Mouse (Mus musculus) hindbrain, embryonic 14.5 days (tissue): ENCODE data around the gene Ncapd2. TPM values are rescaled to one million over a fixed set of nuclear protein-coding genes. Genes with fewer than 3 reads are reported as not detected.
"Not testable (repeated sequence)": the region's sequence is repeated elsewhere in the genome, so short reads cannot be mapped to it uniquely, and the experiment has no call there.

ENCODE experiments used
- ATAC-seq: fragments of 200-750 bp; cut with Nextera tagmentation; 2 replicates; pipeline ENCODE4 v1.8.0; 2017; ENCODE audit warnings: moderate number of reproducible peaks, mild to moderate bottlenecking, moderate TSS enrichment, moderate library complexity; ENCODE audit not compliant: low FRiP score
- DNase-seq: peaks from one replicate; pipeline ENCODE4 v3.0.0-alpha.2; 2015; ENCODE audit warnings: low spot score
- H3K27ac ChIP-seq: fragments of 300-500 bp; sonication (generic); 2 replicates; pipeline ENCODE4 v1.5.1; 2014; ENCODE audit warnings: mild to moderate bottlenecking, moderate library complexity
- H3K27me3 ChIP-seq: fragments of 300-500 bp; sonication (generic); 2 replicates; pipeline ENCODE4 v1.6.1; 2014; ENCODE audit warnings: mild to moderate bottlenecking, low read length, mixed read lengths; ENCODE audit not compliant: control insufficient read depth, insufficient read depth
- H3K36me3 ChIP-seq: fragments of 300-500 bp; sonication (generic); replicated peaks from 2 replicates; pipeline ENCODE4 v1.6.1; 2014; ENCODE audit not compliant: control insufficient read depth, insufficient read depth
- H3K4me1 ChIP-seq: fragments of 300-500 bp; sonication (generic); replicated peaks from 2 replicates; pipeline ENCODE4 v1.6.1; 2014; ENCODE audit warnings: antibody characterized with exemption, low read length, mixed read lengths; ENCODE audit not compliant: control insufficient read depth, insufficient read depth
- H3K4me2 ChIP-seq: fragments of 300-500 bp; sonication (generic); replicated peaks from 2 replicates; pipeline ENCODE4 v1.6.1; 2014; ENCODE audit warnings: mild to moderate bottlenecking, moderate library complexity
- H3K4me3 ChIP-seq: fragments of 300-500 bp; sonication (generic); replicated peaks from 2 replicates; pipeline ENCODE4 v1.5.1; 2014; ENCODE audit warnings: mild to moderate bottlenecking, low read length
- H3K9ac ChIP-seq: fragments of 300-500 bp; sonication (generic); 2 replicates; pipeline ENCODE4 v1.6.1; 2014
- H3K9me3 ChIP-seq: fragments of 300-500 bp; sonication (generic); 2 replicates; pipeline ENCODE4 v1.6.1; 2016; ENCODE audit warnings: low read length; ENCODE audit not compliant: control insufficient read depth
- WGBS: fragments of 180-500 bp; shearing (Covaris S2); extraction: QIAGEN DNeasy Blood & Tissue Kit; methylation state at CpG from one replicate; pipeline ENCODE4 v1.1.7; 2014; 5-methylcytosine and 5-hydroxymethylcytosine counted together
- polyA plus RNA-seq: library from polyadenylated mRNA; unstranded; fragments of >200 nt; fragmentation: Nextera tagmentation; extraction: Ambion mirVana; gene quantifications from 2 replicates; pipeline ENCODE4 v1.2.1, GENCODE M21; 2014

Ncapd2 gene
- polyA plus RNA-seq, 1 experiment from 2014 or later = 40.1 TPM

GRCm38 (mm10) chr6:125163801-125164657 is 27.5 kb downstream of the Ncapd2 start:
- Histone ChIP-seq H3K4me1 (peaks cover 34% of the 10 kb centered on the region), H3K36me3 (peaks cover 56% of the 10 kb centered on the region), H3K27me3 (no peaks in the 10 kb centered on the region), H3K4me3 (peak overlapping the region; percentile 97), H3K9me3 (no peaks in the 10 kb centered on the region), H3K27ac (peak overlapping the region; percentile 90), H3K4me2 (peak overlapping the region; percentile 89), H3K9ac (peak overlapping the region; percentile 98)
- ATAC-seq = no peak
- DNase-seq = peak; percentile 45
- WGBS = 8% methylated on average over 20 of the region's 20 CpGs

- 82% methylated on average over 11 of the region's 16 CpGs for WGBS
- not testable (repeated sequence) for DNase-seq, H3K4me3 ChIP-seq, ATAC-seq, H3K27ac ChIP-seq, H3K9ac ChIP-seq, H3K9me3 ChIP-seq, H3K27me3 ChIP-seq, H3K4me2 ChIP-seq
- Histone ChIP-seq H3K4me1 (peaks cover 33% of the 10 kb centered on the region), H3K36me3 (peaks cover 51% of the 10 kb centered on the region)
These were observed 28.7 kb downstream of the Ncapd2 start for GRCm38 (mm10) chr6:125162615-125163305.

GRCm38 (mm10) chr6:125161971-125162370 is 29.5 kb downstream of the Ncapd2 start:
- not testable (repeated sequence) for H3K27me3 ChIP-seq, H3K4me2 ChIP-seq, H3K27ac ChIP-seq, H3K9ac ChIP-seq, ATAC-seq, H3K9me3 ChIP-seq, H3K4me3 ChIP-seq
- Histone ChIP-seq H3K4me1 (peaks cover 25% of the 10 kb centered on the region), H3K36me3 (peaks cover 53% of the 10 kb centered on the region)
- peak; percentile 74 for DNase-seq
- 10% methylated on average over 3 of the region's 5 CpGs for WGBS

- Histone ChIP-seq H3K36me3 (peaks cover 54% of the 10 kb centered on the region), H3K9me3 (no peaks in the 10 kb centered on the region), H3K27me3 (no peaks in the 10 kb centered on the region), H3K4me3 (no peak overlapping the region), H3K27ac (no peak overlapping the region), H3K4me2 (no peak overlapping the region), H3K4me1 (peaks cover 17% of the 10 kb centered on the region), H3K9ac (no peak overlapping the region)
- no peak for ATAC-seq
- DNase-seq = no peak
- WGBS = 21% methylated on average over 22 of the region's 22 CpGs
These were observed 30.4 kb downstream of the Ncapd2 start for GRCm38 (mm10) chr6:125160854-125161760.

- ATAC-seq (no peak), DNase-seq (no peak)
- Histone ChIP-seq H3K9ac (no peak overlapping the region), H3K9me3 (no peaks in the 10 kb centered on the region), H3K27ac (no peak overlapping the region), H3K36me3 (peaks cover 59% of the 10 kb centered on the region), H3K4me3 (no peak overlapping the region), H3K4me2 (no peak overlapping the region), H3K4me1 (peaks cover 13% of the 10 kb centered on the region; the same call in 1 of the 2 replicates), H3K27me3 (no peaks in the 10 kb centered on the region)
- WGBS = 50% methylated on average over 10 of the region's 10 CpGs
These were observed 31.0 kb downstream of the Ncapd2 start for GRCm38 (mm10) chr6:125160558-125160853.

GRCm38 (mm10) chr6:125159773-125160557 is 31.5 kb downstream of the Ncapd2 start:
- 88% methylated on average over 7 of the region's 7 CpGs for WGBS
- no peak overlapping the region for H3K27ac ChIP-seq
- H3K36me3 ChIP-seq = peaks cover 64% of the 10 kb centered on the region
- no peak for DNase-seq
- H3K9me3 ChIP-seq = no peaks in the 10 kb centered on the region
- ATAC-seq = no peak
- H3K4me2 ChIP-seq = no peak overlapping the region
- H3K9ac ChIP-seq = no peak overlapping the region
- H3K4me3 ChIP-seq = no peak overlapping the region
- H3K27me3 ChIP-seq = no peaks in the 10 kb centered on the region
- peaks cover 13% of the 10 kb centered on the region; the same call in 1 of the 2 replicates for H3K4me1 ChIP-seq

GRCm38 (mm10) chr6:125158944-125159492 is 32.5 kb downstream of the Ncapd2 start:
- no peak overlapping the region for H3K9ac ChIP-seq
- WGBS = 86% methylated on average over 15 of the region's 15 CpGs
- peaks cover 64% of the 10 kb centered on the region for H3K36me3 ChIP-seq
- H3K9me3 ChIP-seq = no peaks in the 10 kb centered on the region
- H3K4me2 ChIP-seq = no peak overlapping the region
- ATAC-seq = no peak
- H3K27ac ChIP-seq = no peak overlapping the region
- no peak overlapping the region for H3K4me3 ChIP-seq
- DNase-seq = no peak
- peaks cover 8% of the 10 kb centered on the region; the same call in 1 of the 2 replicates for H3K4me1 ChIP-seq
- H3K27me3 ChIP-seq = no peaks in the 10 kb centered on the region

- ATAC-seq = no peak
- WGBS = 14% methylated on average over 7 of the region's 7 CpGs
- Histone ChIP-seq H3K27me3 (no peaks in the 10 kb centered on the region), H3K36me3 (peaks cover 69% of the 10 kb centered on the region), H3K4me3 (no peak overlapping the region), H3K9me3 (no peaks in the 10 kb centered on the region), H3K9ac (no peak overlapping the region), H3K27ac (peak overlapping the region; percentile 43; the same call in 1 of the 2 replicates), H3K4me1 (no peaks in the 10 kb centered on the region), H3K4me2 (no peak overlapping the region)
- DNase-seq = no peak
These were observed 34.4 kb downstream of the Ncapd2 start for GRCm38 (mm10) chr6:125156903-125157614.
